Mouse (Mus musculus) T-cell, adult 2 months (primary cell): ENCODE results near the gene Eif5b.
"Not testable (repeated sequence)": the region's sequence is repeated elsewhere in the genome, so short reads cannot be mapped to it uniquely, and the experiment has no call there.

Source experiments
- DNase-seq: peaks from one replicate; pipeline ENCODE4 v3.0.0; 2022; ENCODE audit warnings: low spot score

The Eif5b gene

GRCm38 (mm10) chr1:38006741-38007140, 8.9 kb downstream of the Eif5b start:
- no peak for DNase-seq

- DNase-seq, result no peak
These were observed 13.8 kb downstream of the Eif5b start for GRCm38 (mm10) chr1:38011647-38012046.

- DNase-seq, result no peak
These were observed 14.3 kb downstream of the Eif5b start for GRCm38 (mm10) chr1:38012104-38012503.

- DNase-seq, result no peak
These were observed 14.7 kb downstream of the Eif5b start for GRCm38 (mm10) chr1:38012509-38012908.

GRCm38 (mm10) chr1:38014551-38015203, 16.9 kb downstream of the Eif5b start:
- DNase-seq, result no peak

- no peak for DNase-seq
These were observed 29.5 kb downstream of the Eif5b start for GRCm38 (mm10) chr1:38027301-38027700.

- no peak for DNase-seq
These were observed 33.6 kb downstream of the Eif5b start for GRCm38 (mm10) chr1:38031391-38031790.

- no peak for DNase-seq
These were observed 37.7 kb downstream of the Eif5b start for GRCm38 (mm10) chr1:38035521-38035920.

GRCm38 (mm10) chr1:38037375-38037774, 39.6 kb downstream of the Eif5b start:
- DNase-seq, result no peak

- no peak for DNase-seq
These were observed 41.1 kb downstream of the Eif5b start for GRCm38 (mm10) chr1:38038898-38039297.

GRCm38 (mm10) chr1:38048121-38048520, 50.3 kb downstream of the Eif5b start:
- no peak for DNase-seq

GRCm38 (mm10) chr1:38049562-38049961, 51.8 kb downstream of the Eif5b start:
- peak; percentile 5 for DNase-seq

GRCm38 (mm10) chr1:38055176-38055575, 57.4 kb downstream of the Eif5b start:
- no peak for DNase-seq

GRCm38 (mm10) chr1:38058417-38058816, 60.6 kb downstream of the Eif5b start:
- DNase-seq, result no peak

- DNase-seq, result not testable (repeated sequence)
These were observed 64.3 kb downstream of the Eif5b start for GRCm38 (mm10) chr1:38062156-38062555.

GRCm38 (mm10) chr1:38067276-38067675, 69.5 kb downstream of the Eif5b start:
- no peak for DNase-seq

GRCm38 (mm10) chr1:38071326-38071725, 73.5 kb downstream of the Eif5b start:
- DNase-seq, result no peak

- DNase-seq, result no peak
These were observed 83.5 kb downstream of the Eif5b start for GRCm38 (mm10) chr1:38081316-38081715.

- no peak for DNase-seq
These were observed 105.4 kb downstream of the Eif5b start for GRCm38 (mm10) chr1:38103214-38103613.

GRCm38 (mm10) chr1:38103813-38104212, 106.0 kb downstream of the Eif5b start:
- no peak for DNase-seq
